Mouse (Mus musculus) adrenal gland, adult 8-10 months (tissue): ENCODE results near the gene Fbxo47. TPM values are rescaled to one million over a fixed set of nuclear protein-coding genes. Genes with fewer than 3 reads are reported as not detected.
"Not testable (repeated sequence)": the region's sequence is repeated elsewhere in the genome, so short reads cannot be mapped to it uniquely, and the experiment has no call there.

Experiments used
- DNase-seq: peaks from one replicate; pipeline ENCODE4 v3.0.0; 2022
- total RNA-seq, 4 experiments: library from RNA; stranded (reverse); gene quantifications; 2 replicates each; pipeline ENCODE4 v1.2.4; 2022

Gene Fbxo47
- total RNA-seq, 4 experiments from 2014 or later: 0.94 to 1.8 (median 1.2) TPM

GRCm38 (mm10) chr11:97880362-97880761, 3.6 kb downstream of the Fbxo47 start:
- no peak for DNase-seq

GRCm38 (mm10) chr11:97877341-97877740, 6.6 kb downstream of the Fbxo47 start:
- DNase-seq: no peak

DNA sequence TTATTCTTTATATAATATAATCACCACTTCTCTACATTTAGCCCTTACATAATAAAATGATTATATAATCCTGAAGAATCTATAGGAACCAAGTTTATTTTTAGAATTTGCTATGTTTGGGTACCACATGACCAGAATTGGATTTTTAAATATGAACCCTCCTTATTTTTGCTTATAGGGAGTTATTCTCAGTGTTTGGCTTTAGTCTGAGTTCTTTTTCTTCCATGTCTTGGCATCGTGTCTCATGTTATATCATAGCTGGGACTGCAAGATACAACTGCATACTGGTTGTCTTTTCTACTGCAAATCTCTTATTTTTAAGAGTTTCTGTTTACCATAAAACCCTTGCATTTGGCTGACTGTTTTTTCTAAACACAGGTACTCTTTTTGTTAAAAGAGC, 9.6 kb downstream of the Fbxo47 start:
- DNase-seq: no peak

GRCm38 (mm10) chr11:97872378-97872777, 11.6 kb downstream of the Fbxo47 start:
- DNase-seq: not testable (repeated sequence)

GRCm38 (mm10) chr11:97867591-97867990, 16.4 kb downstream of the Fbxo47 start:
- DNase-seq: no peak

DNA sequence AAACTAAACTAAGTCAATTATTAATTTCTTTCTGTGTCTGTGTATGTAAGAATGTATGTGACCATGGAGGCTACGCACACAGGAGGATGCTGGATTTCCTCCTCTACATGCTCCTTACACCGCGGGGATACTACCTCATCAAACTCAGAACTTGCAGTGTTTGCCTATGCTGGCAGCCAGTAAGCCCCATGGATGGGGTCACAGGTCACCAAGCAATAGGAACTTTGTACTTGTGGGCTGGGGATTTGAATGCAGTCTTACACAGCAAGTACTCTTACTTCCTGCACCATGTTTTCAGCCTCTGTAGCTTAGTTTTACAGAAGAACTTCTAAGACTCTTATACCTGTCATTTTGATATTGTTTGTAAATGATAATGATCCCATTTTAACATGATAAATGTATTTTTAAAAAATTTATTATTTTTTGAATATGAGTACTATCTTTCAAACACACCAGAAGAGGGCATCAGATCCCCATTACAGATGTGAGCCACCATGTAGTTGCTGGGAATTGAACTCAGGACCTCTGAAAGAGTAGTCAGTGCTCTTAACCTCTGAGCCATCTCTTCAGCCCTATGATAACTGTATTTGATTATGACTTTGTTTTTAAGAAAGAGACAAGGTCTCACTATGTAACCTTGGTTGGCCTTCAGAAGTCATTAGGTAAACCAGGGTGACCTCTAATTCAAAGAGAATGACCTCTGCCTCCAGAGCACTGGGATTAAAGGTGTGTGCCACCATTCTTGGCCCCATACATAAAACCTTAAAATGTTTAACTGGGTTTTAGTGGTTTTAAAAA, 17.7 kb downstream of the Fbxo47 start:
- no peak for DNase-seq

DNA sequence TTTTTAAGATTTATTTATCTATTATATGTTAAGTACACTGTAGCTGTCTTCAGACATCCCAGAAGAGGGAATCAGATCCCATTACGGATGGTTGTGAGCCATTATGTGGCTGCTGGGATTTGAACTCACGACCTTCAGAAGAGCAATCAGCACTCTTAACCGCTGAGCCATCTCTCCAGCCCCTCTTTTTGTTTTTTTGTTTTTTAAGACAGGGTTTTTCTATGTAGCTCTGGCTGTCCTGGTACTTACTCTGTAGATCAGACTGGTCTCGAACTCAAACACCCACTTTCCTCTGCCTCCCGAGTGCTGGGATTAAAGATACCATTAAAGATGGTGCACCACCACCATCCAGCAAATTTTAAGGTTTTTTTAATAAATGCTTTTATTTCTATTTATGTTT, 18.5 kb downstream of the Fbxo47 start:
- no peak for DNase-seq

- no peak for DNase-seq
Observed at GRCm38 (mm10) chr11:97862148-97862547, 21.8 kb downstream of the Fbxo47 start.

DNA sequence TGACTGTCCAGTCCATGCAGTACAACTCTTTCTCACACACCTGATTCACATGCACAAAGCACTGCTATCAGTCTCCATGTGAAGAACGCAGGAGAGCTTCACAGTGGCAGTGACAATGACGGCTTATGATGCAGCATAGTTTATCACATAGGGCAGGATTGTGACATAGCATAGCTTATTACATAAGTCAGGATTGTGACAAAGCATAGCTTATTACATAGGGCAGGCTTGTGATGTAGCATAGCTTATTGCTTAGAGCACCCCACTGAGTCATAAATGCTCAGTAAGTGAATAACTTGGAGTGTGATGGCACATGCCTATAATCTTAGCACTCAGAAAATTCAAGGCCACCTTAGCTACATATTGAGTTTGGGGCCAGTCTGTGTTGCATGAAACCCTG, 28.5 kb downstream of the Fbxo47 start:
- no peak for DNase-seq

GRCm38 (mm10) chr11:97851601-97852000, 32.4 kb downstream of the Fbxo47 start:
- no peak for DNase-seq

GRCm38 (mm10) chr11:97850367-97850766, 33.6 kb downstream of the Fbxo47 start:
- DNase-seq: no peak

DNA sequence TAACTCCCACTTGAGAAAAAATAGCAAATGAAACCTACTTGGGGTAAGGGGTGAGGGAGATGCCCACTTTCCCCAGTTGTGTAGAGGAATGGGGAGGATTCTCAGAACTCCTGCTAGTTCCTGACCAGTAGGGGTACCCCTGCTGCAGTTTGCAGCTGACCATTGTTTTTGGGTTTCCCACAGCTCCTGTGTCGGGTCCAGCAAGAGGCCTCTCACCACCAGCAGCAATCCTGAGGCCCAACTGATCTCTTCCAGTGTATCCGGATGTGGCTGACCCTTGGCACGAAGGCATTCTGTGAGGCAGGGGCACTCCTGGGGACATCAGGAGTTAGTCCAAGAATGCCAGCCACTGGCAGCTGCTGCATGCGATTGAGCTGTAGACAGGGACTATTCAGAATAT, 42.0 kb downstream of the Fbxo47 start:
- no peak for DNase-seq

DNA sequence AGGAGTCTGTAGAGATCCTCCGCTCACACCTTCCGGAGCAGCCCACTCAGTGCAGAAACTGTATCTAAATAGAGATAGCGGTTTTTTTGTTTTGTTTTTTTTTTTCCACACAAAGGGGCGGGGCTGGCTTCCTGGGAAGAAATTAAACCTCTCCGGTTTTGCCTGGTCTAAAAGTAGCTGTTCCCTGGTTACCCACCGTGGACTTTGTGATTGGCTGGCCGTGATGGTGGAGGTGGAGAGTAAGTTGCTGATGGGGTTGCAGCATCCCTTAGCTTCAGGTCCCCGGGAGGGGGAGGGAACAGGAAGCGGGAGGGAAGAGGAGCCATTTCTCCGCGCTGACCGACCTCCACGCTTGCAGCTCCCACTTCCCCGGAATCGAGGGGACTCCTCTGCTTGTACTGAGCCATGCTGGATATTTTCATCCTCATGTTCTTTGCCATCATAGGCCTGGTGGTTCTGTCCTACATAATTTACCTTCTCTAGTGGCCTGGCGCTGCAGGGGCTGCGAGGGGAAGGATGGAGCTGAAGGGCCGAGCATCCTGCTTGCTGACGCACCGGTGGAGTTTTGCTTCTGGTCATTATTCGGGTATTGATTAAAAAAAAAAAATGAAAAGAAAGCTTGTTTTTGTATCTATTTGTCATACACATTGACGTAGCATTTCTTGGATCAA, 42.8 kb downstream of the Fbxo47 start:
- no peak for DNase-seq

GRCm38 (mm10) chr11:97840539-97840954, 43.4 kb downstream of the Fbxo47 start, which contains the start of gene B230217C12Rik:
Gene B230217C12Rik (plus strand): TSS chr11:97840780.
- DNase-seq: no peak

DNA sequence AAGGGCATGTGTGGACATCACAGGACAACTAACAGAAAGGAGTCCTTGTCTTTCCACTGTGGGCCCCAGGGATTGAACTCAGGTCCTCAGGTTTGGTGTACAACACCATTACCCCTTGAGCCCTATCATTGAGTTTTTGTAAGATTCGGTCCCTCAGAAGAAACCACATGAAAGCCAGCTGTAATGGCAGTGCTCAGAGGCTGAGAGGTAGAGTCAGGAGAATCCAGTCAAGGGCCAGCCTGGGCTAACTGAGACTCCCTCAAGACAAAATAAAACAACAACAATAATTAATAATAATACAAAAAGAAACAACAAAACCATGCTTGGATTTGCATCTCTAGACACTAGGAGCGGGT, 43.8 kb downstream of the Fbxo47 start:
- no peak for DNase-seq

DNA sequence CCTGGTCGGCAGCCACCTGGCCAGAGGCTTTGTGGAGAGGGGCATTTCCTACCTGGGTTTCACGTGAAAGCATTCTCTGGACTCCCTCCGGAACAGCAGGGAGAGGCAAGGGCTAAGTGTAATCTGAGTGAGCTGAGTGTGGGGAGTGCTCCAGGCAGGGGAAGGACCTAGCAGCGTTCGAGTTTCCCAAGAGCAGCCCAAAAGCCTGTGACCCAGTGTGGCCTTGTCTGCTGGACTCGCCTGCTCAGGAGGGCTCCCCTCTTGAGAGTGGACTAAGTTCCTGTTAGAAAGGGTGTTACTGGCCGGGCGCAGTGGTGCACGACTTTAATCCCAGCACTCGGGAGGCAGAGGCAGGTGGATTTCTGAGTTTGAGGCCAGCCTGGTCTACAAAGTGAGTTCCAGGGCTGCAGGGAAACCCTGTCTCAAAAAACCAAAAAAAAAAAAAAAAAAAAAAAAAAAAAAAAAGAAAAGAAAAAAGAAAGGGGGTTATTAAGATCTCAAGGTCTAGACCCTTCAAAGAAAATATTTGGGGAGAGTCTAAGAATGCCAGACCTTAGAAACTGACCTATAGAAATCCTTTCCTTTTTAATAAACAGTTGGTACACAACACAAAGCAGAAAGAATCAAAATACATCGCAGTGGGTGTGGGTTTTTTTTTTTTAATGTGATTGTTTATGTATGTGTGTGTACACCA, 44.4 kb downstream of the Fbxo47 start:
- DNase-seq: no peak

DNA sequence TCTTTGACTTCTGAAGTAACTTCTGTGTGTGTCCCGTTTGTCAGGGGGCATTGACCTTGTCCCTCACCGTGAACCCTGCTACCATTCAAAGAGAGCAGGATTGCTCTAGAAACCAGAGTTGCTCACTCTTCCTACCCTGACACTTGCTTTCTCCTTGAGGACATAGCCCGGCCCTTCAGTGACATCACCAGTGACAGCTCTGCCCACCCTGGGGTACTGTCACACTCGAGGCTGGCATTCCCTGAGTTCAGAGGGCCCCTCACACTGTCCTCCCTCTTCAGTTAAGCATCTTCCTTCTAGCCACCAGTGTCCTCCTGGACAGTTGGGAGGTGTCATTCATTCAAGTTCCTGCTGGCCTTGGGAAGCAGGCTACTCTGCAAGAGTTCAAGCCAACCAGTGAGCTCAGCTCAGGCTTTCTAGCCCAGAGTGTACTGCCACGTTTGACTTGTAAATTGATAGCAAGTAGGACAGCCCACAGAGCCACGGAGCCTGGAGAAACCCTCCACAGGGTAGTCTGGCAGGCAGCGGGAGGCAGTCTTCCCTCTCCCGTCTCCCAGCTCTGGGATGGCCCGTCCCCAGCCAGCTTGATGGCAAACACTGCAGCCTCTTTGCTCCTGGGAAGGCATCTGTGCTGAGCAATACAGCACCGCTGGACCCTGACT, 45.0 kb downstream of the Fbxo47 start:
- DNase-seq: no peak

DNA sequence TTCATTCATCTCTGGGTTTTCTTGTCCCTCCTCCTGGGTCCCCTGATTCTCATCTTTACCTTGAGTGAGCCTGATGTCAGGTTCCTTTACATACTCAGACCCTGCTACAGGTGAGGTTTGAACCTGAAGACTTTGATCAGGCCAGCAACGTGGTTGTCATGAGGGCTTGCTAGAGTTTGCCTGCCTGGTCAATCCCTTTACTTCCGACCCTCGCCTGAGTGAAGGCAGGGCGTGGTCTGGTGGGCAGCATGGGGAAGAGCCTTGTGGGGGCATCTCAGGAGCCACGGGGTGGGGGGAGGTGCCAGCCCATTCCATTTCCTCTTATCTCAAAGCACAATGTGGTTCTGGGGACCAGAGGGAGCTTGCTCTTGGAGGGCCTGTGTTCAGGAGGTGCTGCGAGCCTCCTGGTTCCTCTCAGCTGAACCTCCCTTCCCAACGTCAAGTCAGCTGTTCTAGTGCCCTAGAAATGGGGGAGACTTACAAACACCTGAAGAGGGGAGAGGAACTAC, 46.3 kb downstream of the Fbxo47 start:
- no peak for DNase-seq

DNA sequence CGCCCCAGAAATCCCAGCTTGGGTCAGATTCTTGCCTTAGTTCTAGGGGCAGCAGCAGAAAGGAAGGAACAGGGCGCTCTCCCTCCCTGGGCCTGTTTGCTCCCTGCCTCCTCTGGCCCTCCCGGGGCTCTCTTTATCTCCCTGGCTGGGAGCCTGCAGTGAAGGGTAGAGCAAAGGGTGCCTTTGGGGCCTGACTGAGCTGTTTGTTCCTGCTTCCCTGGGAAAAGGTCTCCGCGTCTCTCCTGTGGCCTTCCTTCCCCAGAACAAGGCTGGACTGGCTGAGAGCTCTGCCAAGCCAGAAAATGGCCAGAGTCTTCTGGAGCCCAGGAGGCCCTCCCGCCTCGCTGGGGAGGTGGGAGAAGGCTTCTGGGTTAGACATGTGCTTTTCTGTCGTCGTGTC, 46.9 kb downstream of the Fbxo47 start:
- DNase-seq: not testable (repeated sequence)

- DNase-seq: no peak
Observed at GRCm38 (mm10) chr11:97836541-97836940, 47.4 kb downstream of the Fbxo47 start.

DNA sequence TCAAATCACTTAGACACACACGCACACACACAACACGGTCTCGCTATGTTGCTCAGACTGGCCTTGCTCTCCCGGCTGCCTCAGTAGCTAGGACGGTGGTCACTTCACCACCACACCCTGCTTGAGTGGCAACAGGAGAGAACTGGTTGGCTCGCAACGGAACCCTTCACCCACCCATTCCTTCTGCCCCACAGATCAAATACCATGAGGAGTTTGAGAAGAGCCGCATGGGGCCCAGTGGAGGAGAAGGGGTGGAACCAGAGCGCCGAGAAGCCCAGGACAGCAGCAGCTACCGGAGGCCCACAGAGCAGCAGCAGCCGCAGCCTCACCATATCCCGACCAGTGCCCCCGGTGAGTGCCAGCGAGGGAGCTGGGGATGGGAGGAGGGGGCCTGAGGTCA, 50.6 kb downstream of the Fbxo47 start:
- DNase-seq: no peak

- no peak for DNase-seq
Observed at GRCm38 (mm10) chr11:97832001-97832400, 52.0 kb downstream of the Fbxo47 start.

GRCm38 (mm10) chr11:97830501-97830900, 53.5 kb downstream of the Fbxo47 start:
- DNase-seq: no peak
